Mouse (Mus musculus): ENCODE measurements around the gene Endov. TPM values are rescaled to one million over a fixed set of nuclear protein-coding genes. Genes with fewer than 3 reads are reported as not detected.

Gene Endov
- total and polyA plus RNA-seq, 2 experiments from 2014 or later: 16.9 to 42.8 TPM

- no peak for DNase-seq
- no peak for ATAC-seq
- Histone ChIP-seq H3K9me3 (ENCODE audit: low read length) (no peaks in the 10 kb centered on the region), H3K4me2 (ENCODE audit: low read depth) (no peak overlapping the region), H3K9ac (no peak overlapping the region), H3K27ac (ENCODE audit: low read depth, low read length) (no peak overlapping the region), H3K36me3 (ENCODE audit: insufficient read depth) (peaks cover 36% of the 10 kb centered on the region), H3K27me3 (ENCODE audit: insufficient read depth, low read length) (no peaks in the 10 kb centered on the region), H3K4me3 (ENCODE audit: low read depth, low read length) (no peak overlapping the region), H3K4me1 (ENCODE audit: insufficient read depth) (0 out of 2 replicates have a peak, but pooled peaks cover 4% of the 10 kb centered on the region)
- no peak for TF ChIP-seq CTCF (IDR thresholded peaks at IDR 0.05; ENCODE audit: low read depth)
- 34% methylated on average over 5 of the region's 5 CpGs for WGBS
Observed at GRCm38 (mm10) chr11:119509165-119509776, 18.1 kb downstream of the Endov start.

GRCm38 (mm10) chr11:119513038-119513659, 22.0 kb downstream of the Endov start:
- WGBS: 41% methylated on average over 9 of the region's 9 CpGs
- Histone ChIP-seq H3K9ac (no peak overlapping the region), H3K4me1 (ENCODE audit: insufficient read depth) (peaks cover 32% of the 10 kb centered on the region), H3K27ac (ENCODE audit: low read depth, low read length) (no peak overlapping the region), H3K36me3 (ENCODE audit: insufficient read depth) (peaks cover 7% of the 10 kb centered on the region; the same call in 1 of the 2 replicates), H3K4me2 (ENCODE audit: low read depth) (no peak overlapping the region), H3K27me3 (ENCODE audit: insufficient read depth, low read length) (no peaks in the 10 kb centered on the region), H3K9me3 (ENCODE audit: low read length) (no peaks in the 10 kb centered on the region), H3K4me3 (ENCODE audit: low read depth, low read length) (no peak overlapping the region)
- DNase-seq (no peak), ATAC-seq (no peak)
- no peak for TF ChIP-seq CTCF (IDR thresholded peaks at IDR 0.05; ENCODE audit: low read depth)

GRCm38 (mm10) chr11:119514108-119514860, 23.1 kb downstream of the Endov start:
- 28% methylated on average over 16 of the region's 16 CpGs for WGBS
- ATAC-seq: no peak; the same call in 1 of the 2 replicates
- H3K4me3 ChIP-seq (ENCODE audit: low read depth, low read length): no peak overlapping the region
- H3K9me3 ChIP-seq (ENCODE audit: low read length): no peaks in the 10 kb centered on the region
- peak overlapping the region; percentile 15; the same call in 1 of the 2 replicates for H3K27ac ChIP-seq (ENCODE audit: low read depth, low read length)
- H3K4me1 ChIP-seq (ENCODE audit: insufficient read depth): peaks cover 32% of the 10 kb centered on the region
- TF ChIP-seq CTCF (IDR thresholded peaks at IDR 0.05; ENCODE audit: low read depth): no peak
- peak overlapping the region; percentile 30 for H3K4me2 ChIP-seq (ENCODE audit: low read depth)
- H3K36me3 ChIP-seq (ENCODE audit: insufficient read depth): 0 out of 2 replicates have a peak, but pooled peaks cover under 1% of the 10 kb centered on the region
- H3K9ac ChIP-seq: no peak overlapping the region
- DNase-seq: no peak
- no peaks in the 10 kb centered on the region for H3K27me3 ChIP-seq (ENCODE audit: insufficient read depth, low read length)

GRCm38 (mm10) chr11:119514967-119515636, 24.0 kb downstream of the Endov start:
- DNase-seq (peak; percentile 77), ATAC-seq (peak; percentile 84)
- Histone ChIP-seq H3K27ac (ENCODE audit: low read depth, low read length) (peak overlapping the region; percentile 15), H3K4me2 (ENCODE audit: low read depth) (peak overlapping the region; percentile 30), H3K4me3 (ENCODE audit: low read depth, low read length) (no peak overlapping the region), H3K27me3 (ENCODE audit: insufficient read depth, low read length) (no peaks in the 10 kb centered on the region), H3K36me3 (ENCODE audit: insufficient read depth) (no peaks in the 10 kb centered on the region), H3K9me3 (ENCODE audit: low read length) (no peaks in the 10 kb centered on the region), H3K4me1 (ENCODE audit: insufficient read depth) (peaks cover 32% of the 10 kb centered on the region), H3K9ac (peak overlapping the region; percentile 31; the same call in 1 of the 2 replicates)
- WGBS: 2% methylated on average over 21 of the region's 21 CpGs
- TF ChIP-seq CTCF (IDR thresholded peaks at IDR 0.05; ENCODE audit: low read depth): peak; percentile 73

- no peak overlapping the region for H3K4me2 ChIP-seq (ENCODE audit: low read depth)
- H3K36me3 ChIP-seq (ENCODE audit: insufficient read depth): no peaks in the 10 kb centered on the region
- TF ChIP-seq CTCF (IDR thresholded peaks at IDR 0.05; ENCODE audit: low read depth): no peak
- no peak overlapping the region for H3K4me3 ChIP-seq (ENCODE audit: low read depth, low read length)
- DNase-seq (no peak), ATAC-seq (0 out of 2 replicates have a peak, but pooled peaks have one; percentile 18)
- H3K27me3 ChIP-seq (ENCODE audit: insufficient read depth, low read length): no peaks in the 10 kb centered on the region
- H3K9ac ChIP-seq: no peak overlapping the region
- H3K27ac ChIP-seq (ENCODE audit: low read depth, low read length): no peak overlapping the region
- H3K9me3 ChIP-seq (ENCODE audit: low read length): no peaks in the 10 kb centered on the region
- peaks cover 32% of the 10 kb centered on the region for H3K4me1 ChIP-seq (ENCODE audit: insufficient read depth)
- WGBS: 59% methylated on average over 16 of the region's 16 CpGs
Observed at GRCm38 (mm10) chr11:119515823-119516676, 24.9 kb downstream of the Endov start.

Data from forebrain, postnatal 0 days (tissue).